Mouse (Mus musculus): ENCODE results near the gene Sorl1.

Gene Sorl1

DNA sequence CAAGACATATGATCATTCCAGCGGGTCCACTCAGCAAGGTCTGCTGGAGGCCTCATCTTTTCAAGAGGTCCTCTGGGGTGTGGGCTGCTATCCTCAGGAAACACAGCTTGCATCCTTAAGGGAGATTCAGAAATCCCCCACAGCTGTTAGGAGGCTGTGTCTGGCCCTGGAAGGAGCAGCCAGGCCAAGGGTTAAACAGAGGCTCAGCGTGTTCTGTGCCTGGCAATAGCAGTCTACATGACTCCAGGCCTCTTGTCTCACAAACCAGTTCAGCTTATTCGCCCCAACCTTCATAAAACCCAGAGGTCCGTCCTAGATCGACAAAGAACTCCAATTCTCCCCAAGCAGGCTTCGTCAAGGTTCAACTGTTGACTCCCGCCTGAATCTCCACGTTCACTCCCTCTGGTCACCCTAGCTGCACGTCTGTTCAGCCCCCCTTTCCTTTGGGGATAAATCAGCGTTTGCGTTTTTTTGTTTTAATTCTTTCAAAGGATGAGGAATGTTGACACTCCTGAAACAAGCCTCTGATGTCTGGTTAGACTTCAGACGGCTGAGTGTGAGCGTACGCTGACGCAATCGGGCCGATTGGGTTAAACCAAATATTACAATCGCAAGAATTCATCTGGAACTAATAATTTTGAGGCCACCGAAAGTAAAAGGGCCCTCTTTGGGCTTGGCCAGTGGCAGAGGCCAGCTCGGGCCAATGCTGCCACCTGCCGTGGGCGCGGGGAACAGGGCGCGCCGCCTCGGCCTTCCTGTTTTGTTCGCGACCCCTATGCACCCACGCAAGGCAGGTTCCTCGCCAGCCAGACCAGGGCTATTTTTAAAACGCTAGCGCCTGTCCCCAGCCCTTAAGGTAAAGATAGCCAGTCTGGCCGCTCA is 173.7 kb downstream of the Sorl1 start:
- peak; percentile 72 to 89 for DNase-seq

- DNase-seq: no peak
Observed at GRCm38 (mm10) chr9:41949476-41949875, 174.6 kb downstream of the Sorl1 start.

GRCm38 (mm10) chr9:41944964-41945363 is 179.1 kb downstream of the Sorl1 start:
- DNase-seq: no peak

DNA sequence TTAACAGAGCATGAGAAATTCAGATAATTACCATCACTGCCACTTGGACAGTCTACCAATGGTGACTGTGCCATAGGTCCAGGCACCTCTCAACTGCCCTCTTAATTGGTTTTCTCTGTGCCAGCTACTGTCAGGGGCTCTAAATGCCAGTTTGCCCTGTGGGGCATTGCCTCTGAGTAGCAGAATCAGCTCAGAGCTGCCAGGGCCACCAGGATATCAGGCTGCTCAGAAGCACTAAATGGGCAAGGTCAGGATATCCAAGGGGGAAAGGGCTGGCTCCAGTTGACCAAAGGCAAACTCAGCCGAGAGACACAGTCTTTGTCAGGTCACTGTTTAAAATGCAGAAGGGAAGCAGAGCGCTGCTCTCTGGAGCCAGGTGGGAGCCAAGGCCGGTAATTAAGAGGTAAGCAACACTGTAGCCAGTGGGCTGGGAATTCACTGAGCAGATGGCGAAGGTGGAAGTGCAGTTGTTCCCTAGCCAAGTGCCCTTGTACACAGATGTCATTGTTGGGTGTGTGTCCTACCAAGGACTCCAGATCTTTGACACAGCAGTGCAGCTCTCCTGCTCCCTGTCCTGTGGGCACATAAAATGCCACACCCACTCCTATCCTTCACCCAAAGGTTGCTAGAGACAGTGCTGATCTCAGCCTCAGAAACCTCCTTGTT is 181.0 kb downstream of the Sorl1 start:
- no peak for DNase-seq

DNA sequence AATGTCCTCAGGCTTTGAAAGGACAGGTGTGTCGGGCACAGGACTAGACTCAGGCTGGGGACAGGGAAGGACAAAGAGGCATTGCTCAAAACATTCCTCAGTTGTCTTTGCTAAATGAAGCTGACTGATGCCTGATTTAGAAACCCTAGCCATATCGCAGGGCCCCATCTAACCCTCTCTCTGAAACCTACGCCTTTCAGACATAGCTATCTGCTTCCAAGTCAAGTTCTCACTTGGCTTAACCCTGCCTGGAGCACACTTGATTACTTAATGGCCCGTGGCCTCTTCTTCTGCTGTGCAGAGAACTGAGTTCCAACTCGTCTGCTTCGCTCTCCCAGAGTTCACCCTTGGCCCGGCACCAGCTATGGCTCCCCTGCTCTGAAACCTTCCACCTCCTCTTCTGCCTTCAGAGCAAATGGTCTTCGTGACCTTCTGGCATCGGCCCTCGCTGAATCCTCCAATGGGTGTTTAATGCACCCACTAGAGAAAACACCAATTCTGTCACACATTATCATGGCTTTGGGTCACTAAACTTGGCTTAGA is 183.7 kb downstream of the Sorl1 start:
- no peak for DNase-seq

DNA sequence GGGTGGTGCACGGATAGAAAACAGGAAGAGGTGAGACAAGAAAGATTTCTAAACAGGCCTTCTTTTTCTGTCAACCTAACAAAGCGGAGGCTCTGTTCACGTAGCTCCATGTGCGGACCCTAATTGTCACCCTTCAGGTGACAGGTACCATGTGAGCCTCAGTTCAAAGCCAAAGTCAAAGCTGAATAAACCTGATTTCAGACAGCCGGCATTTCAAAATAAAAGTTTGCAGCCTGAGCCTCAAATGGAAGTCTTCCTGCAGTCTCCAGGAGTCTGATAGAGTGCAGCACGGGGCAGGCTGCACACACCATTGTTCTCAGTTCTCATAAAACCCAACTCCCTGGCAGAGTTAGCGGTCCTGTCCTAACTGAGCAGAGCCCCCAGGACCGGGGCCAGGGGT is 185.6 kb downstream of the Sorl1 start:
- no peak for DNase-seq

- peak in 1 of 2 experiments; percentile 26 for DNase-seq
Observed at GRCm38 (mm10) chr9:41937967-41938348, 186.1 kb downstream of the Sorl1 start.

- DNase-seq: no peak
Observed at GRCm38 (mm10) chr9:41937341-41937966, 186.6 kb downstream of the Sorl1 start.

- DNase-seq: no peak
Observed at GRCm38 (mm10) chr9:41936598-41936997, 187.5 kb downstream of the Sorl1 start.

- DNase-seq: no peak
Observed at GRCm38 (mm10) chr9:41935979-41936378, 188.1 kb downstream of the Sorl1 start.

- no peak for DNase-seq
Observed at GRCm38 (mm10) chr9:41935373-41935971, 188.6 kb downstream of the Sorl1 start.

DNA sequence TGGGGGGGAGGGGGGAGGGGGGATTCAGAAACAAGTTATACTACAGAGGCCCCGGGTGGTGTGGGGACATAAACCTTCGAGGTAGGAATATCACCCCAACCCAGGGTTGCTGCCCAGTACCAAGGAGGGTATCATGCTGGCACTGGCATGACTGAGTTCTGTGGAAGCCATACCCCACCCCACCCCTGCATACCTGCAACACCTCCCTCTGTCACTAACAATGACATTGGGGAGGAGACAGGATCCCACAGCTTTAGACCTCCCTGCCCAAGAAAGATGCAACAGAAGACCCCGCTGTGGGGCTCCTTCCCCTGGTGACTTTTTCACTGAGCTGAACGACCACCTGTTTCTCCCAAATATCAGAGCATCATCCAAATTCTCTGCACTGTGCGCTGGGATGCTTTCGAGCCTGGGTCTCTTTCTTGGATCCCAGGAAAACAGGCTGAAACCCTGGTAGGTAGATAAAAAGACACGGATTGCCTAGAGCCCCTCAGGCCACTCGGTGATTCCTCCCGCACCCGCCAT is 189.2 kb downstream of the Sorl1 start:
- DNase-seq: no peak

DNA sequence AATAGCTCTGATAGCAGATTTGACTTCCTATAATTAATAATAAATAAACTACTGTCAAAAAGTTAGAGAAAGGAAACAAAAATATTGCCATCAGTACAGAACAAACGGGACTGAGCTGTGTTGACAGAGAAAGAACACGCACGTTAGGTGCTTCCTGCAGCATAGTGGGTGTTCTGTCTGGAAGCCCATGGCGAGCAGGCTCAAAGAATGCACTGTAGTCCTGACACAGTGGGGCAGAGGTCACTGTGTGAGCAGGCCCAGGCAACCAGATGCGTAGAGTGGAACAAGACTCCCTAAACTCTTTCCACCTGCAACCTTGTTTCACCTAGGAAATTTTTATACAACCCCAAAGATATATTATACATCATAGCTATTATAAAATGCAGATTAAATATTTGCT is 194.1 kb downstream of the Sorl1 start:
- no peak for DNase-seq

GRCm38 (mm10) chr9:41925721-41926120 is 198.4 kb downstream of the Sorl1 start:
- no peak for DNase-seq

GRCm38 (mm10) chr9:41924140-41924539 is 200.0 kb downstream of the Sorl1 start:
- no peak for DNase-seq

- no peak for DNase-seq
Observed at GRCm38 (mm10) chr9:41922416-41922815, 201.7 kb downstream of the Sorl1 start.

GRCm38 (mm10) chr9:41918657-41919380 is 205.3 kb downstream of the Sorl1 start:
- no peak for DNase-seq

DNA sequence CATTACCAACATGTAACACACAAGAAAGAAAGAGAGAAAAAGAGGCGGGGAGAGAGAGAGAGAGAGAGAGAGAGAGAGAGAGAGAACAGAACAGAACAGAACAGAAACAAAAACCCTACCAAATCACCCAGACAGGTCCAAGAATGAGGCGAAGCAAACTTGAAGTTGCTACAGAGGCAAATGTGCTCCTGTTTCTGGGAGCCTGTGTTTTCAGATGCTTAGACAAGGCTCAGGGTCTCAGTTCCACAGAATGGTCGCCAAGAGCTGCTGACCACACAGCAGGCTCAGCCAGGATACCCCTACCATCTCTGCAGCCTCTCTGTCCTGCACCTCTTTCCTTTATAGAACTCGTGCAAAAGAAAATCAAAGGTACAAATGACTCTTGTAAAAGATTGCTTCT is 205.9 kb downstream of the Sorl1 start:
- DNase-seq: no peak

DNA sequence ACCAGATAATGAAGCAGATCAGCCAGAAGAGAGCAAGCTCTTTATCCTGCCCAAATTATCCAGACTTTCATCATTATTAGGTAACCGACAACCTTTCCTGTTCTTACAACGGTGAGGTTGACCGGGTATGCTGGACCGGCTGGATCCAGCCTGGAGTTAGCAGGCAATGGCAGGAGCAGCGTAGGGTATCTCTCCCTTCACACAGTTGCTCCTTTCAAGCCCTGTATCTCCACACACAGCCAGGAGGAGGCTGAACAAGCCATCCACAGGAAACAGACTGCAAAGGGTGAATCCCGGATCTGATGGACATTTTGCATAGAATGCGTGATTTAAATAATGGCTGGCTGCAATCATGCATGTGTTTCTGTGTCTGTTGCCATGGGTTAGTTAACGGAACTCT is 208.5 kb downstream of the Sorl1 start:
- no peak for DNase-seq

Measured in kidney, adult 8-10 months (tissue).